In the genomic region with DNA sequence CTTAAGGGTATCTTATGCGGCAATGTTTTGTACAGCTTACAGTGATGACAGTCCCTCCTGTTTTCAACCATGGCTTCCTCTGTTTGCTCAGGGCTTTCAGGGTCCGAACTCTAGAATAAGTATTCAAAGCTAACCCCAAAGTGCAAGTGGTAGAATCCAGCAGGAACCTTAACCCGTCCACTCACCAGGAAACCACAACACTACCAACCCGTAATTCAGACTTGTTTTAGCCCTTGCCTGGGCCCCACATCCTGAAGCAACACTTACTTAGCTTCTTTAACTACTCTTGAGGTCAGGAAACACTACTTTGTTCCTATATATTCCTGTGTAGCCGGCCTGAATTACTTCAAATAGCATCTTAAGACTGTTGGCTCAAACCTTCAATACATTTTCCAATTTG, we compare ENCODE assay signal across 34 mouse cellular contexts. TPM values are rescaled to one million over a fixed set of nuclear protein-coding genes. Genes with fewer than 3 reads are reported as not detected.
DNase-seq lines count a peak whose midpoint lies in the region; ATAC-seq lines count a peak whose summit lies in the region.
"Had no signal": no experiment of that assay in that cellular context is flagged by ENCODE, and none has a peak within 500 bp of the region (broad histone marks: within the 10 kb centered on the region; RNA-seq: fewer than 3 reads in every experiment).

No protein-coding gene starts in this region.

- peaks cover 24% of the 10 kb centered on the region for H3K4me1 ChIP-seq in liver, embryonic 12.5 days
- H3K4me1 ChIP-seq in liver, embryonic 15.5 days (replicated peaks), result peaks cover 28% of the 10 kb centered on the region
- no peaks in the 10 kb centered on the region for H3K4me1 ChIP-seq in kidney, embryonic 15.5 days
- H3K4me1 ChIP-seq: forebrain, embryonic 10.5 days; forebrain, embryonic 13.5 days; hindbrain, embryonic 10.5 days; hindbrain, embryonic 13.5 days had no signal

- ATAC-seq in liver, embryonic 12.5 days, result no peak
- 0 out of 2 replicates have a peak, but pooled peaks have one; percentile 29 for ATAC-seq in common myeloid progenitor, adult 5-6 weeks (replicated peaks; ENCODE audit: low read depth, poor library complexity, severe bottlenecking)
- no peak for ATAC-seq in liver, embryonic 15.5 days (ENCODE audit: insufficient read depth)
- ATAC-seq in kidney, embryonic 15.5 days (replicated peaks; ENCODE audit: low FRiP score), result no peak
- ATAC-seq: CD4-positive, CD25-positive, alpha-beta regulatory T cell, adult 4 months; forebrain, embryonic 13.5 days; forebrain, embryonic 16.5 days; hindbrain, embryonic 16.5 days had no signal

- WGBS in liver, embryonic 12.5 days (ENCODE audit: insufficient replicate concordance), result 36% methylated on average over 5 of the region's 5 CpGs
- 35% methylated on average over 5 of the region's 5 CpGs for WGBS in liver, embryonic 15.5 days (ENCODE audit: insufficient replicate concordance)
- WGBS in kidney, embryonic 15.5 days, result 78% methylated on average over 5 of the region's 5 CpGs

- no peaks in the 10 kb centered on the region for H3K36me3 ChIP-seq in liver, embryonic 12.5 days
- H3K36me3 ChIP-seq in liver, embryonic 15.5 days (replicated peaks), result 0 out of 2 replicates have a peak, but pooled peaks cover 4% of the 10 kb centered on the region
- no peaks in the 10 kb centered on the region for H3K36me3 ChIP-seq in kidney, embryonic 15.5 days
- H3K36me3 ChIP-seq: forebrain, embryonic 10.5 days; hindbrain, embryonic 10.5 days; hindbrain, embryonic 13.5 days had no signal

- H3K4me3 ChIP-seq in liver, embryonic 12.5 days, result no peak overlapping the region
- no peak overlapping the region for H3K4me3 ChIP-seq in liver, embryonic 15.5 days (replicated peaks)
- H3K4me3 ChIP-seq in kidney, embryonic 15.5 days (replicated peaks), result no peak overlapping the region
- H3K4me3 ChIP-seq: forebrain, embryonic 10.5 days; forebrain, embryonic 13.5 days; gastrocnemius, adult 2 months; hindbrain, embryonic 10.5 days; hindbrain, embryonic 13.5 days had no signal

- no peak for DNase-seq in liver
- no peak for DNase-seq in cerebellum, adult 18-20 months
- no peak for DNase-seq in thymus, postnatal 14 days
- DNase-seq: adrenal gland, adult 2 months; adrenal gland, postnatal 14 days; cerebellum, adult 11 months; cerebellum, adult 8-10 months; cerebellum, postnatal 10 days; cerebellum, postnatal 36 days; gastrocnemius, adult 2 months; gastrocnemius, postnatal 14 days; heart, adult 11 months had no signal

- H3K9me3 ChIP-seq in liver, embryonic 12.5 days (replicated peaks), result no peaks in the 10 kb centered on the region
- H3K9me3 ChIP-seq in liver, embryonic 15.5 days (replicated peaks), result no peaks in the 10 kb centered on the region
- H3K9me3 ChIP-seq in kidney, embryonic 15.5 days (replicated peaks), result no peaks in the 10 kb centered on the region
- H3K9me3 ChIP-seq: forebrain, embryonic 10.5 days; forebrain, embryonic 13.5 days; hindbrain, embryonic 10.5 days; hindbrain, embryonic 13.5 days had no signal

- H3K4me2 ChIP-seq in liver, embryonic 12.5 days, result peak overlapping the region; percentile 27
- peak overlapping the region; percentile 20; the same call in 1 of the 2 replicates for H3K4me2 ChIP-seq in liver, embryonic 15.5 days
- no peak overlapping the region for H3K4me2 ChIP-seq in kidney, embryonic 15.5 days
- H3K4me2 ChIP-seq: forebrain, embryonic 13.5 days; heart, embryonic 11.5 days; hindbrain, embryonic 13.5 days had no signal

- no peaks in the 10 kb centered on the region for H3K27me3 ChIP-seq in liver, embryonic 12.5 days (replicated peaks)
- no peaks in the 10 kb centered on the region for H3K27me3 ChIP-seq in liver, embryonic 15.5 days
- H3K27me3 ChIP-seq in kidney, embryonic 15.5 days, result no peaks in the 10 kb centered on the region
- H3K27me3 ChIP-seq: forebrain, embryonic 13.5 days; hindbrain, embryonic 13.5 days had no signal

- peak overlapping the region; percentile 70 for H3K27ac ChIP-seq in liver, embryonic 12.5 days
- H3K27ac ChIP-seq in liver, embryonic 15.5 days (replicated peaks), result peak overlapping the region; percentile 68
- no peak overlapping the region for H3K27ac ChIP-seq in kidney, embryonic 15.5 days
- H3K27ac ChIP-seq: forebrain, embryonic 10.5 days; forebrain, embryonic 13.5 days; gastrocnemius, adult 2 months; hindbrain, embryonic 10.5 days; hindbrain, embryonic 13.5 days had no signal

- H3K9ac ChIP-seq in liver, embryonic 12.5 days, result 0 out of 2 replicates have a peak overlapping the region, but pooled peaks have one; percentile 17
- H3K9ac ChIP-seq in liver, embryonic 15.5 days, result no peak overlapping the region
- H3K9ac ChIP-seq in kidney, embryonic 15.5 days, result no peak overlapping the region
- H3K9ac ChIP-seq: forebrain, embryonic 13.5 days; hindbrain, embryonic 13.5 days had no signal

RNA-seq across cellular contexts. Expression of a gene that starts 19.2 kb away (rescaled TPM):
- polyA plus RNA-seq in liver, embryonic 12.5 days (2016; fragmentation: Nextera tagmentation; extraction: Ambion mirVana), result 1.8 and 2.4 TPM in 2 replicates
- 2.0 TPM in 1 of 2 replicates, not detected in the other for total RNA-seq in common myeloid progenitor, adult 5-6 weeks (2017)
- polyA plus RNA-seq in liver, embryonic 15.5 days (2015; fragmentation: Nextera tagmentation; extraction: Ambion mirVana), result 2.1 and 2.6 TPM in 2 replicates
- polyA plus RNA-seq in kidney, embryonic 15.5 days (2015; fragmentation: Nextera tagmentation; extraction: Ambion mirVana), result not detected in 2 replicates
- total RNA-seq: adrenal gland, adult 2 months; adrenal gland, postnatal 14 days; gastrocnemius, adult 2 months; gastrocnemius, postnatal 4 days; heart, postnatal 25 days had no signal
- polyA plus RNA-seq: C2C12; embryonic facial prominence, embryonic 11.5 days; embryonic facial prominence, embryonic 14.5 days; forebrain, embryonic 10.5 days; forebrain, embryonic 13.5 days; forebrain, embryonic 16.5 days; heart, embryonic 14.5 days; heart, postnatal 0 days; hindbrain, embryonic 10.5 days; hindbrain, embryonic 13.5 days had no signal

RNA-seq across cellular contexts. Expression of a gene that starts 30.2 kb away (rescaled TPM):
- polyA plus RNA-seq in liver, embryonic 12.5 days (2016; fragmentation: Nextera tagmentation; extraction: Ambion mirVana), result 32.7 and 34.8 TPM in 2 replicates
- total RNA-seq in common myeloid progenitor, adult 5-6 weeks (2017), result 13.8 and 14.1 TPM in 2 replicates
- polyA plus RNA-seq in liver, embryonic 15.5 days (2015; fragmentation: Nextera tagmentation; extraction: Ambion mirVana), result 24.3 and 25.4 TPM in 2 replicates
- polyA plus RNA-seq in kidney, embryonic 15.5 days (2015; fragmentation: Nextera tagmentation; extraction: Ambion mirVana), result 1.4 and 2.2 TPM in 2 replicates

RNA-seq across cellular contexts. Expression of a gene that starts 46.1 kb away (rescaled TPM):
- 2.8 and 3.0 TPM in 2 replicates for polyA plus RNA-seq in liver, embryonic 12.5 days (2016; fragmentation: Nextera tagmentation; extraction: Ambion mirVana)
- not detected in 2 replicates for total RNA-seq in common myeloid progenitor, adult 5-6 weeks (2017)
- polyA plus RNA-seq in liver, embryonic 15.5 days (2015; fragmentation: Nextera tagmentation; extraction: Ambion mirVana), result 2.6 and 3.4 TPM in 2 replicates
- polyA plus RNA-seq in kidney, embryonic 15.5 days (2015; fragmentation: Nextera tagmentation; extraction: Ambion mirVana), result 0.27 TPM in 1 of 2 replicates, not detected in the other
- total RNA-seq: adrenal gland, adult 2 months; adrenal gland, postnatal 14 days; adrenal gland, postnatal 4 days; gastrocnemius, adult 2 months; gastrocnemius, postnatal 14 days; gastrocnemius, postnatal 4 days; heart, adult 8-10 months; heart, postnatal 25 days; MEL had no signal
- polyA plus RNA-seq: adrenal gland, adult 2 months; C2C12; embryonic facial prominence, embryonic 14.5 days; forebrain, embryonic 10.5 days; forebrain, embryonic 13.5 days; forebrain, embryonic 16.5 days; heart, postnatal 0 days; hindbrain, embryonic 10.5 days; hindbrain, embryonic 13.5 days; hindbrain, embryonic 16.5 days had no signal

RNA-seq across cellular contexts. Expression of a gene that starts 47.6 kb away (rescaled TPM):
- polyA plus RNA-seq in liver, embryonic 12.5 days (2016; fragmentation: Nextera tagmentation; extraction: Ambion mirVana), result not detected in 2 replicates
- total RNA-seq in common myeloid progenitor, adult 5-6 weeks (2017), result 0.87 TPM in 1 of 2 replicates, not detected in the other
- polyA plus RNA-seq in liver, embryonic 15.5 days (2015; fragmentation: Nextera tagmentation; extraction: Ambion mirVana), result not detected in 2 replicates
- 0.34 TPM in 1 of 2 replicates, not detected in the other for polyA plus RNA-seq in kidney, embryonic 15.5 days (2015; fragmentation: Nextera tagmentation; extraction: Ambion mirVana)
- total RNA-seq: adrenal gland, adult 2 months; adrenal gland, postnatal 14 days; adrenal gland, postnatal 4 days; gastrocnemius, adult 2 months; gastrocnemius, postnatal 14 days; gastrocnemius, postnatal 4 days; heart, adult 8-10 months; heart, postnatal 25 days; MEL had no signal
- polyA plus RNA-seq: adrenal gland, adult 2 months; C2C12; CD4-positive, CD25-positive, alpha-beta regulatory T cell, adult 4 months; embryonic facial prominence, embryonic 11.5 days; embryonic facial prominence, embryonic 14.5 days; forebrain, embryonic 10.5 days; forebrain, embryonic 13.5 days; forebrain, embryonic 16.5 days; heart, embryonic 11.5 days; heart, embryonic 14.5 days; heart, postnatal 0 days; hindbrain, embryonic 10.5 days; hindbrain, embryonic 13.5 days; hindbrain, embryonic 16.5 days had no signal
